Comparison of ENCODE assay signal across 14 mouse cellular contexts in the genomic region with DNA sequence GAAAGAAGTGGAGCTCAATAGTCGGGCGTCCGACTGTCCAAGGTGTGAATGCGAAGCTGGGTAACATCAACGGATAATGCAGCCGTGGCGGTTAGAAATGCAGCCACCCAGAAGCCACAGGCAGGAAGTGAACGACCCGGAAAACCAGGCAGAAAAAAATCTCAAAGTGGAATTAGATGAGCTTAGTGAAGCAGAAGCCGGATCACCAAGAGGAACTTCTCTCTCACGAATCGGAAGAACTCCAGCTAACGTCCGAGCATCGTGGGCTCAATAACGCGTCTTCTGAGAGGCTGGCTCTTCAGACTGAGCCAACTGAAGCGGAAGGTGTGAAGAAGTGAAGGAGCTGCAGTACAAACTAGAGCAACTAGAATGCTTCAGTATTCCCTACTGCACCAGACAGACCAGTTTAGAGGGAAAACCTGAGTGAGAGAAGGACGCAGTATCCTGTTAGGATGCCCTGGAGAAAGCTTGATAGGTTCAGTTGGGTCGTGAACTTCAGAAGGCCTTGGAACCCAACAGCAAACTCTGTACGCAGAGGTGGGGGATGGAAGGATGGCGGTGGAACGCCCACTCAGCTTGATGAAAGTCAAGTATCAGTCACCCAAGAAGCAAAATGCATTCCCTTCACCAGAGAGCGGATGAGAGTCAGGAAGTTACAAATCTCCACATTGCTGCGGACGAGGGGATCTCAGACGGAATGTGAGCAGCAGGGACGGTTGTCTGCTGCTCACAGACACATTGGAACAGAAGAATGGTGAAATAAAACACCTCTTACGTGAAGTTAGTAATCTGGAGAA. TPM values are rescaled to one million over a fixed set of nuclear protein-coding genes. Genes with fewer than 3 reads are reported as not detected.
DNase-seq lines count a peak whose midpoint lies in the region; ATAC-seq and TF ChIP-seq lines count a peak whose summit lies in the region.
"Had no signal": no experiment of that assay in that cellular context is flagged by ENCODE, and none has a peak within 500 bp of the region (broad histone marks: within the 10 kb centered on the region; RNA-seq: fewer than 3 reads in every experiment).

No protein-coding gene starts in this region.

- peak overlapping the region; percentile 16 for H3K4me3 ChIP-seq in heart, postnatal 0 days (ENCODE audit: low read depth, low read length)
- H3K4me3 ChIP-seq: midbrain, embryonic 12.5 days; neural tube, embryonic 15.5 days had no signal

- no peak for TF ChIP-seq EP300 in heart, postnatal 0 days (IDR thresholded peaks at IDR 0.05; ENCODE audit: low read depth)

- peak overlapping the region; percentile 24; the same call in 1 of the 2 replicates for H3K4me2 ChIP-seq in heart, postnatal 0 days (ENCODE audit: low read depth, low read length)
- H3K4me2 ChIP-seq: lung, embryonic 14.5 days; midbrain, embryonic 12.5 days; neural tube, embryonic 15.5 days had no signal

- no peaks in the 10 kb centered on the region for H3K27me3 ChIP-seq in heart, postnatal 0 days (ENCODE audit: control insufficient read depth, insufficient read depth, low read length)
- H3K27me3 ChIP-seq: midbrain, embryonic 12.5 days; neural tube, embryonic 15.5 days had no signal

- H3K36me3 ChIP-seq in heart, postnatal 0 days (replicated peaks; ENCODE audit: control insufficient read depth, insufficient read depth, low read length): no peaks in the 10 kb centered on the region
- H3K36me3 ChIP-seq: midbrain, embryonic 12.5 days; neural tube, embryonic 15.5 days had no signal

- no peak for DNase-seq in heart, postnatal 0 days (ENCODE audit: low spot score)
- DNase-seq in heart, postnatal 4 days: no peak
- peak; percentile 81 for DNase-seq in CD4-positive, CD25-positive, alpha-beta regulatory T cell, adult 2 months (ENCODE audit: low read depth, low spot score)
- DNase-seq in thymus, postnatal 0 days (ENCODE audit: low spot score): peak; percentile 59
- DNase-seq in urinary bladder, postnatal 14 days (ENCODE audit: low spot score): no peak
- DNase-seq: cerebellum, adult 2 months; heart, postnatal 14 days; kidney, adult 18-20 months; lung, embryonic 14.5 days; right cerebral cortex, postnatal 25 days had no signal

- 77% methylated on average over 29 of the region's 29 CpGs for WGBS in heart, postnatal 0 days

- no peak overlapping the region for H3K9ac ChIP-seq in heart, postnatal 0 days (replicated peaks; ENCODE audit: low read depth, low read length)
- H3K9ac ChIP-seq: lung, embryonic 14.5 days; midbrain, embryonic 12.5 days; neural tube, embryonic 15.5 days had no signal

- no peak for TF ChIP-seq CTCF in heart, postnatal 0 days (IDR thresholded peaks at IDR 0.05; ENCODE audit: low read depth)

- no peaks in the 10 kb centered on the region for H3K4me1 ChIP-seq in heart, postnatal 0 days (ENCODE audit: control insufficient read depth, insufficient read depth)
- H3K4me1 ChIP-seq: midbrain, embryonic 12.5 days; neural tube, embryonic 15.5 days had no signal

- H3K9me3 ChIP-seq in heart, postnatal 0 days (replicated peaks; ENCODE audit: control insufficient read depth, low read length): no peaks in the 10 kb centered on the region
- H3K9me3 ChIP-seq: midbrain, embryonic 12.5 days; neural tube, embryonic 15.5 days had no signal

- peak overlapping the region; percentile 40; the same call in 1 of the 2 replicates for H3K27ac ChIP-seq in heart, postnatal 0 days (ENCODE audit: low read depth)
- H3K27ac ChIP-seq: midbrain, embryonic 12.5 days; neural tube, embryonic 15.5 days had no signal

- ATAC-seq in heart, postnatal 0 days (ENCODE audit: insufficient read depth, low read depth): no peak
- 0 out of 2 replicates have a peak, but pooled peaks have one; percentile 4 for ATAC-seq in granulocyte monocyte progenitor cell, adult 5-6 weeks (replicated peaks; ENCODE audit: poor library complexity, severe bottlenecking)
- no peak for ATAC-seq in frontal cortex, adult (ENCODE audit: low TSS enrichment)

RNA-seq across cellular contexts. Expression of a gene that starts 8.0 kb away (rescaled TPM):
- total RNA-seq in heart, postnatal 0 days (2014; rRNA removed; ENCODE audit: low replicate concordance): 110 and 114 TPM in 2 replicates
- polyA plus RNA-seq in heart, postnatal 0 days (2015; fragmentation: Nextera tagmentation; extraction: Ambion mirVana): 26.3 and 30.8 TPM in 2 replicates
- 10 to 100 TPM; 91.8 to 97.5 TPM for total RNA-seq in heart, postnatal 4 days (2021)
- total RNA-seq in granulocyte monocyte progenitor cell, adult 5-6 weeks (2014; fragmentation: Nextera tagmentation): 60.6 and 67.4 TPM in 2 replicates
- total RNA-seq in granulocyte monocyte progenitor cell, adult 5-6 weeks (2017): 90.3 and 112 TPM in 2 replicates
- polyA plus RNA-seq in thymus, postnatal 0 days (2015; fragmentation: Nextera tagmentation; extraction: Ambion mirVana): 28.1 and 35.3 TPM in 2 replicates

Comparison
In these comparisons a context has a peak if more than half of its experiments do, and no peak if none do; other contexts are left out.
1. DNase-seq: peak in CD4-positive, CD25-positive, alpha-beta regulatory T cell, adult 2 months (single experiment) and thymus, postnatal 0 days (single experiment); none in heart, postnatal 0 days (single experiment), heart, postnatal 4 days (single experiment) and urinary bladder, postnatal 14 days (single experiment).